Mouse (Mus musculus) left cerebral cortex, postnatal 14 days (tissue): ENCODE data around the gene Wdr66. TPM values are rescaled to one million over a fixed set of nuclear protein-coding genes. Genes with fewer than 3 reads are reported as not detected.

Source experiments
- DNase-seq, 2 experiments: peaks; one replicate each; pipeline ENCODE4 v3.0.0; 2021 to 2022; ENCODE audit warnings: low spot score in 2 of 2, mixed read lengths in 1 of 2
- intact Hi-C: fragments of 180-260 bp; cut with DNase I; formaldehyde crosslinking; loops from one replicate; pipeline ENCODE4 v1.15.1; 2025
- total RNA-seq, 2 experiments: library from RNA; stranded (reverse); gene quantifications; 2 replicates each; pipeline ENCODE4 v1.2.3; 2021

Wdr66 gene
- total RNA-seq, 2 experiments from 2014 or later: 6.6 to 8.9 TPM

DNA sequence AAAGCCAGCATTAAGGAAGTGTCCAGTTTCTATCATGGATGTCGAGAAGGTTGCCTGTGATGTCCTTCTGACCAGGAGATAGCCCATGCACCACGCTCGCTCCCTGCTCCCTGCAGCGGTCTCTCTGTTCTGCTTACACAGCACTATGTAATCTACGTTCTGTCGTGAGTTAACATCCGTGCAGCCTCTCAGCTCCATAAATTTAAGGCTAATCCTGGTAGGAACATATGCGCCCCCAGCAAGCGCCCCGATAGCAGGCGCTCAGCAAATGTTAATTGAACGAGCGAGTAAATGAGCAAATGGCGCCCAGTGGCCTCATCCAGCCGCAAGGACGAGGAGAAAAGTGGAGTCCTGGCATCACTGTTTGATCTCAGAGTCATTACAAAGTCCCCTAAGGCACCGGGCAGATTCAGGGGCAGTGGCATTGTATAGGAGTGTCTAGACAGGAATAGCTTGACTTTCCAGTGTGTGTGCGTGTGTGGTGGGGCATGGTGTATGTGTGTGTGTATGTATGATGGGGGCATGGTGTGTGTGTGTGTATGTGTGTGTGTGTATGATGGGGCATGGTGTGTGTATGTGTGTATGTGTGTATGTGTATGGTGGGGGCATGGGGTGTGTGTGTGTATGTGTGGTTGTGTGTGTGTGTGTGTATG lies 55.9 kb downstream of the Wdr66 start:
- intact Hi-C loops: no loop called here
- no peak for DNase-seq

DNA sequence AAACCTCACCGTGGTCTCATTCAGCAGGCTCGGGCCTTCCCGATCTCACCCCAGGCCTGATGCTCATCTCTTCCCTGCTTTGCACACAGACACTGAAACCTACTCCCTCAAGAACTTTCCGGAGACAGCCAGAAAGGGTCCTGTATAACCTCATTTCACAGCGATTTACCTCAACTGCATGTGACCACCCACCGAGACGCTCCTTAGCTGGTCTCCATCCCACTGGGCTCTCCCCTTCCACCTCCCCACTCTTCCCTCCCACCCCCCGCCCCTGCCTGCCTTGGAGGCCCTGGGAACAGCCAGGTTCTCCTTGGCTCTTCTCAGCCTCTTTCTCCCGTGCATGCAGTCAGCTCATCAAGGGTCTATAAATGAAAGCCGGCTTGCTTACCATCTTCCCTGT lies 57.9 kb downstream of the Wdr66 start:
- intact Hi-C loops: no loop called here
- no peak for DNase-seq

DNA sequence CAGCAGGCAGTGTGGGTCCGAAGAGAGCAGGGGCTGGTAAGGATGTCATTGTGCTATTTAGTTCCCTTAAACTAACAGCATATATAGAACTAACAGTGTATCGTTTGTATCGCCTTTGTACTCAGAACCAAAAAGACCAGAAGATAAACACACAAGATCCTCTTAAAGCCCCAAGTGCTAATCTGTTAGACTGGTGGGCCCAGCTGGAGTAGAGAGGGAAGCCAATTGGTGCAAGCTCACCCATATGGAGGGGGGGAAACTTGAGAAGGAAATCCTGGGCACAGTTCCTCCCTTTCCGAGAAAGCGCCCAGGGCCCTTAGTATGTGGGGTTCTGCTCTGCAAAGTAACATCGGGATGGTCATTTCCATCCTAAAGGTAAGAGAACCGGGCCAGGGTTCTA lies 58.3 kb downstream of the Wdr66 start:
- DNase-seq: no peak
- intact Hi-C loops: no loop called here

DNA sequence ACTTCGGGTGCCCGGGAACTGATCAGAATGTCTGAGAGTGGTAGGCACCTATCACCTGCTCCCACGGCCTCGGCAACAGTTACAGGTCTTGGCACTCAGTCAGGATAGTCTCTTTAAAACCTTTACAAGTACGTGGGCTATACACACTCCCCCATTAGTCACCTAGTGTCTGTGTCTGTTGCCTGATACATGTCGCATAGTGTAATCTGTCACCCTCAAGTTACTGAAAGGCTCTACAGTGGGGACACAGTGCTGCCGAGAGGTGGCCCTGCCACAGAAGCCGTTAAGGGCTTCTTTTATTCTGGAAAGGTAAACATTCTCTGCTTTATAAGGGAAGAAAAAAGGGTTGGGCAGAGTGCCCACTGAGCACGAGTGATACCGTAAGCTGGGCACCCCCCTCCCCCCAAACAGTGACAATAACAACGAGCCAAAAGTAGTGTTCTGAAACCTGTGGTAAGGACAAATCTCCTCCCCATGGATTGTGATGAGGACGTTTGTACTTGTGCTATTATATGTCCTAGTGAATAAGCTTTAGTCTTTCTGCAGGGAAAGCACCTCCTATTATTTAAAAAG lies 61.2 kb downstream of the Wdr66 start:
- intact Hi-C loops: no loop called here
- DNase-seq: no peak

DNA sequence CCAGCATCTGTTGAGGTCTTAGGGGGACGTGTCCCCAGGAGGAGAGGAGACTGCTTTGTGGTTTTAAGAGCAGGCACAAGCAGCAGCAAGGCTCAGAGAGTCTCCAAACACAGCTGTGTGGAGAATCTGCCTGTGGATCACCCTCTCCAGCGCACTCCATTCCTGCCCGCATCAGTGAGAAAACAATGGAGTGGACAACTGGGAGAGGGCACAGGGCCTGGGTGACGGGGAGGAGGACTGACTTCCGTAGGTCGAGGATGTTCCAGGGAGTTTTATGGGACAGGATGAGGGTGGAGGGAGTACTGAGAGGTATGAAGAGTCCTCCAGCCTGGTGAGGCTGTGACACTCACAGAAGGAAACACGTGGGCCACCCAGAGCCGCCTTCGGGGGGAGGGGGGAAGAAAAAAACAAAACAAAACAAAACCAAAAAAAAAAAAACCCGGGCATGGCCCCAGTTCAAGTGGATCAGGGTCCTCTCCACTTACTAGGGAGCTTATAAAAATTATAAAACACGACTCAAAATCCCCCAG lies 62.0 kb downstream of the Wdr66 start:
- DNase-seq: no peak
- intact Hi-C loops: no loop called here

DNA sequence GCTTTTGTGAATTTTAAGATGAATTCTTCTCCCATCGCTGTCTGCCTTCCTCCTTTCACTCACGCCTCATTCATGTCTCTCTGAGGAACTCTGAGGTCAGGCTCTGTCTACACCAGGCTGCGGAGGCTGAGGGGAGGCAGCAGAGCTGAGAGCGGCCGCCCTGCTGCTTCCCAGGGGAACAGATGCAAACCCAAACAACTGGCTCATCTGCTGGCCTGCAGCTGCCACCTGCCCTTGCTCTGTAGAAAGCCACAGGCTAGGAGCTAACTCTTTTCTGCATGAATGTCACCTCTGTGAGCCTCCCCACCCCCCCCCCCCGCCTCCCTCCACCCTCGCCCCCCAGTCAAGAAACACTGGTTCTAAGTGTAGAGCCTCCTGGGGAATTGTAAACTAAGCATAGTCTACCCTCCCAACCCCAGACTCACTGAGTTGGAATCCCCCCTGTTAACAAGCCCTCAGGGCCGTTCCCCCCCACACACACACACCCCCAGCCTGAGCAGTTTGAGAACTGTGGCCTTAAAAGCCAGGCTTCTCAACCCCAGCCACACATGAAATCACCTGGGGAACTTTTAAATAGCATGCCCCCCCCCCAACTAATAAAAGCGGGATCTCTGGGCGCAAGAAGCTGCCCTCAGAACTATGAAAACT lies 63.4 kb downstream of the Wdr66 start:
- no peak for DNase-seq
- intact Hi-C loops: no loop called here

DNA sequence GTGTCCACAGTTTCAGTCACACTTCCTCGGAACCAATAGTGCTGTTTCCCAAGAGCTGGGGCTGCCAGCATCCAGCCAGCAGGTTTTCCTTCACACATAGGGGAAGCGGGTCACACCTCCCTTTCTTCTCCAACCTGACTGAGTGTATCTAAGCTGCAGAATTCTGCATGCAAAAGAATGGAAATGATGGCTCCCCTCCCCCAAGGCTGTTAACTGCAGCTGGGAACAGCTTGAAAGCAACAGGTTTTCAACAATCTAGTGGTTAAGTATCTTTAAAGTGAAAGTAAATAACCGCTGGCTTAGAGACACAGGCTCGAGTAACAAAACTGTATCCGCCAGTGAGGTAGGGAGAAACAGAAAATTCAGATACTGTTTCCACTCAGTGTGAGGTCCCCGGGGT lies 66.1 kb downstream of the Wdr66 start:
- intact Hi-C loops: no loop called here
- DNase-seq: peak in 1 of 2 experiments; percentile 62

DNA sequence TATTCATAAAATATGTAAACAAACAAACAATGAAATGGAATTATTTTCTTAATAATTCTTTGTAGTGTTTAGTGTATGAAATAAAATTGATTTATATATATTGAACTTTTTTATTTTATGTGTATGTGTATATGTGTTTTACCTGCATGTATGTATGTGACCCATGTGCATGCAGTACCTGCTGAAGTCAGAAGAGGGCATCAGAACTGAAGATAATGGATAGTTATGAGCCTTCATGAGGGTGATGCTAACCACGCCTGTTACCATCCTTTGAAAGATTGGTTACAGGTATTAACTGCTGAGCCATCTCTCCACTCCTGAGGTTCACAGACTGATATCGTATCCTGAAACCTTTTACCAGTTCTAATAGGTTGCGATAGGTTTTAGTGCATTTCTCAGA lies 68.2 kb downstream of the Wdr66 start:
- intact Hi-C loops: no loop called here
- DNase-seq: no peak

DNA sequence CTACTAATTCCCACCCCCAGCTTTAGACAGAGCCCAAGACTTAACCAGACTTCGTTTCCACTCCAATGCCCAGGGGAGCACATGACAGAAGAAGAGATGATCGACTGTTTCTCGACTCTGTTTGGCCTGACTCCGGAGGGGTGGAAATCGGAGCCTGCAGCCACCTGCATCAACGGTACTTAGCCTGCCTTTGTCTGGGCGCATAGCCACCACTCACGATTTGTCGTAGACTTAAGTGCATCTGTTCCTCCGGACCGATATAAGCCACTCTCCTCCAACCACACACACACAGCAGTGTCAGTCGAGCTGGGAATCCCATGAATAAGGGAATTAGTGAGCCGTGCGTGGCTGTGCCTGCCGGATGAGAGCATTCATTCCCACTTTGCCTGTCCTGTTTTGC lies 72.3 kb downstream of the Wdr66 start:
- no peak for DNase-seq
- intact Hi-C loops: no loop called here

DNA sequence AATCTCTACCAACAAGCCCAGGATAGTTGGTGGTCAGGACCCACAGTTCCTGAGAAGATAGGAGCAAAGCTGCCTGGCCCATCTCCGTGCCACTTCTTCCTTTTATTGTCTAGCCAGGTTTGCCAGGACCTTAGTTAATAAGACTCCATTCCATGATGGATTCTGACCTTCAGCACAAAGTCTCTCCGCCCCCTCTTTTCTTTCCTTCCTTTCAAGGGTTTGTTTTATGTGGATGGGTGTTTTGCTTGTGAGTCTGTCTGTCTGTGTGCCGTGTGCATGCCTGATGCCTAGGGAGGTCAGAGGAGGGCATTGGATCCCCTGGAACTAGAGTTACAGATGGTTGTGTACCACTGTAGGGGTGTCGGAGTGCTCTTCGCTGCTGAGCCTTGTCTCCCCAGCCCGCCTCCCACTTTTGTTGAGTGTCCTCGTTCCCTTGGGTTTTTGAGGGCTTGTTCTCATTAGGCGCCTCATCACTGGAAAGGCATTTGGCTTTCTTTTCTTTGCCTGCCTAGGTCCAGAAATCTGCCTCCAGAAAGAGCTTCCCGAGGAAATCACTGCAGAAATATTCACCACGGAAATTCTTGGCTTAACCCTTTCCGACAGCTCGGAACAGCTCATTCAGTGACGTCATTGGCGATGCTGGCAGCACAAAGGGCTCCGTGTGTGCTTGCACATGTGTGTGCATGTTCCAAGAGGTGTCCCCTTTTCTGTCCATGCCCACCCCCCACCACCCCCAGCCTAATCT lies 74.3 kb downstream of the Wdr66 start:
- intact Hi-C loops: no loop called here
- DNase-seq: peak in 1 of 2 experiments; percentile 67

DNA sequence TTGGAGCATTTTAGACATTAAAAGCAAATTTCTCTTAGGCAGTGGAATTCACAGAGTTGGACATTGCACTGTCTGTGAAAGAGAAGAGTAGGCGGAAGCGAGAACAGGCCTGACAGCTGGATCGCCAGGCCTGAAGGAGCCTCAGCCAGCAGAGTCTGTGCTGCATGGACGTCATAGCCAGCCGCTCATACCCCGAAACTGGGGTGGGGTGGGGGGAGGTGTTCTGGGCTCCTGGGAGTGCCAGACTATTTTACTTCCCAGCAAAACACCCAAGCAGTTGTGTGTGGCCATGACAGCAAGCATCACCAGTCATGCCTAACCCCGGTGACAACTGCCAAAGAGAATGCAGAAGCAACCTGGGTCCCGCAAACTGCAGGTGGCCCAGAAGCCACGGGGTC lies 74.8 kb downstream of the Wdr66 start:
- peak; percentile 67 to 70 for DNase-seq
- intact Hi-C loops: no loop called here

DNA sequence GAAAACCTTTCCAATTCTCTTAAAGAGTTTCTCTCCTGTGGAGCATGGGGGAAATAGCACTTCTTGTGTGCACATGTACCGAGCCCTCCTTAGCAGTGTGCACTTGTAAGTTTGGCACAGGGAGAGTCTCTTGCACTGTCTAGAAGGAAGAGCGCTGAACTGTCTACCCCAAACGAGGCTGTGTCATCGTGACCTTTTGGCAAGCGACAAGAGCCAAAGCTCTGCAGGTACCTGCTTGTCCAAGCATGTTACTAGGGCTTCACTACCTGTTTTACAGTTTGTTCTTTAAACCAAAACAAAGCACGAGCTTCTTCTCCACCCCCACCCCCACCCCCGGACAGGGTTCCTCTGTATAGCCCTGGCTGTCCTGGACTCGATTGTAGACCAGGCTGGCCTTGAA lies 75.8 kb downstream of the Wdr66 start:
- intact Hi-C loops: no loop called here
- DNase-seq: no peak

DNA sequence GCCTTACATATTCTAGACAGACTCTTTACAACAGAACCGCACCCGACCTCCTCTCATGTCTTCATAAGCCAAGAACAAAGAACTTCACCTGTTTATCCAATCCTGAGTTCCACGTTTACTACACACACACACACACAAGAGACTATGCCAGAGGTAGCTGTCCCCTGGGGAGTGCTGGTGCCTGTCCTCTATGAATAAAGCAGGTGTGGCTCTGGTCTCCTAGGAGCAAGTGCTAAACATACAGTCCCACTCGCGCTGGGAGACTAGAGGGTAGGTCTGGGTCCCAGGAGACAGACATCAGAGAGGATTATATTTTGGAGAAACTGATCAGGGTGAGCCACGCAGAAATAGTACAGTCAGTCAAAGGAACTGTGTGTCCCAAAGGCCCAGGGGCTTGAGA lies 81.7 kb downstream of the Wdr66 start:
- intact Hi-C loops: no loop called here
- no peak for DNase-seq

DNA sequence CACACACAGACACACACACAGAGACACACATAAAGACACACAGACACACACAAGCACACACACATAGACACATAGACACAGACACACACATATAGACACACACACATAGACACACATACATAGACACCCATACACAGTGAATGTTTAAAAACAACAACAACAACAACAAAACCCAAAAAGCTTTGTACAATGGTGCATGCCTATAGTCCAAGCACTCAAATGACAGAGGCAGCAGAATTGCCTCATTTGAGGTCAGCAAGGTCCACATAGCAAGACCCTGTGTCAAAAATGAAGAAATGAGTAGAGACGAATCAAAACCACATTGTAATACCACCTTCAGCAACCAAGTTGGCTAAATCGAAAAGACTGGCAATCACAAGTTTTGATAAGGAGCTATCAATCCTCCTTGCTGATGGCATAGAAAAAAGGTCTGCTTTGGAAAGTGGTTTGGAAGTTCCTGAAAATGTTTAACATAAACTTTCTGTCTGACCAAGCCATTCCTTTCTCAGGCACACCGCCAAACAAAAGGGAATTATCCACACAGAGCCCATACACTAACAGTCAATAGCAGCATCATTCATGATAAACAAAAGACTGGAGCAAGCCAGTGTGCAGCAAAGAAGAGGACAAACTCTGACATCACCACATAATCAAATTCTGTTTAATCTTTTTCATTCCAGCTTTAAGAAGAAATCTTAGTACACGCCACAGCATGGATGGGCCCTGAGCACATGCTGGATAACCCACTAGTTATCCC lies 84.5 kb downstream of the Wdr66 start:
- no peak for DNase-seq
- intact Hi-C loops: no loop called here

DNA sequence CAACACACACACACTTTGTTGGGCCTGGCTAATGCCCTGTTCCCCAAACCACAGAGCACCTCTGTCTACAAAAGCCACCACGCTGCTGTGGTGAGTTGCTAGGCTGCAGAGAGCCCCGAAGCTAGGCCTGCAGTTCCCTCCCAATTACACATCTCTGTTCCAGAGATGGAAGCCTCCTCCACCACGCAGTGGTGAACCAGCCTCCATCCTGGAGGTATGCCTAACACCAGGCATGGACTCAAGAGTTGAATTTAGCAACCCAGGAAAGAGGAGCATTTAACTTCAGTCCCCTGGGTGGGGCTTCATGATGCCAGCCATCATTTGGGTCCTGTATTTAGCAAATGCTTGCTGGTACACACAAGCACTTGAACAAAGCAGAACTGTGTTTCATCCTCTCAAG lies 86.6 kb downstream of the Wdr66 start:
- intact Hi-C loops: no loop called here
- DNase-seq: peak in 1 of 2 experiments; percentile 27

DNA sequence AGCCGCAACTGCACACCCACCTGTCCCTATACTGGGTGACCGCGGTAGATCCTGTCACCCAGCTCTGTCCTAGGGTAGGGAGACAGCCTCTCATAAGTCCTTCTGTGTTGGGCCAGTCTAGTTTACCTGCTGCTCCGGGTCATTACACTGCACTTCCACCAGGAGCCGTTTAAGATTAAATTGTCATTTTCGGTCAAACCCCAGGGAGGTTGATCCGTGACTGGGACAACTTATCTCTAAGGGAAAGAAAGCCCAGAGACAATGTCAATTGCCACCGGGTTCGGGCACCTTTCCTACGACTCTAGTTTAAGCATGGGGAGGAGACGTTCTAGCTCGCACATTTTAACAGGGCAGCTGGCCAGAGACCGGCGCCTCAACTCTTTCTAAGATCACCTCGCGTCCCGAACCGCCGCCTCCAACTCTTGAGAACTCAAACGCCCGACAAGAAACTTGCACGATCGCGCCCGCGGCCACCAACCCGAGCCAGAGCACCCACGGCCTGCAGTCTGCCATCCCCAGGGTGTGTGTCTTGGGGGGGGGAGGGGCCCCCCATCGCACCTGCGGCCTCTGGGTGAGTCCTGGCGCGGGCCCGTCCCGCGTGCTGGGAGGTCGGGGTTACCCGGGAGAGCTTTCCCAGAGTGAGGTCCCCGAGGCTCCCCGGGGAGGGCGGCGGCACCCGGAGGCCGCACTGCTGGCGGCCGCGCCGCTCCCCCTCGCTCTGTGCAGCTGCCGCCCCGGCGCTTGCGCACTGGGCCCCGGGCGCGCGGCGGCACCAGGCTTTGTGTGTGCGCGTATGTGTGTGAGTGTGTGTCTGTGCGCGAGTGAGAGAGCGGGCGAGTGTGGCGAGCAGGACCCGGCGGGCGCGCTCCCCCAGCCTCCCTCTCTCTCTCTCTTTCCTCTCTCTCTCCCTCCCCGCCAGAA lies 92.1 kb downstream of the Wdr66 start, which contains the start of gene Bcl7a:
Gene Bcl7a, plus strand, starts transcription at position 128 of the 921 bp plus-strand sequence.
- intact Hi-C loops: loop anchor here (10.0 kb wide), 1 partner anchor 89 kb away; the partner anchor contains the start of gene Wdr66
- DNase-seq: peak; percentile 95 to 96

DNA sequence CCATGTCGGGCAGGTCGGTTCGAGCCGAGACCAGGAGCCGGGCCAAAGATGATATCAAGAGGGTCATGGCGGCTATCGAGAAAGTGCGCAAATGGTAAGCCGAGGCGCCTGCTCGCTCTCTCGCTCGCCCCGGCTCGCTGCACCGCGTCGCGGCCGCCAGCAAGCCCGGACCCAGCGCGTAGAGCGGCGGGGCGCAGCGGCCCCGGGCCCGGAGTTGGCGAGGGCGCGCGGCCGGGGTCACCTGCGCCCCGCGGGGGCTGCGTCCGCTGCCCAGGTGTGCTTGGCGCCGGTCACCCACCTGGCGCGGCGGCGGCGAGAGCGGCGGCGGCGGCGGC lies 92.7 kb downstream of the Wdr66 start:
- intact Hi-C loops: loop anchor here (10.0 kb wide), 1 partner anchor 90 kb away; the partner anchor contains the start of gene Wdr66

More for the DNA sequence above, 92.7 kb downstream of the Wdr66 start:
- DNase-seq: no peak
